Mouse (Mus musculus): ENCODE data around the gene Cyp26b1.

Cyp26b1 gene

DNA sequence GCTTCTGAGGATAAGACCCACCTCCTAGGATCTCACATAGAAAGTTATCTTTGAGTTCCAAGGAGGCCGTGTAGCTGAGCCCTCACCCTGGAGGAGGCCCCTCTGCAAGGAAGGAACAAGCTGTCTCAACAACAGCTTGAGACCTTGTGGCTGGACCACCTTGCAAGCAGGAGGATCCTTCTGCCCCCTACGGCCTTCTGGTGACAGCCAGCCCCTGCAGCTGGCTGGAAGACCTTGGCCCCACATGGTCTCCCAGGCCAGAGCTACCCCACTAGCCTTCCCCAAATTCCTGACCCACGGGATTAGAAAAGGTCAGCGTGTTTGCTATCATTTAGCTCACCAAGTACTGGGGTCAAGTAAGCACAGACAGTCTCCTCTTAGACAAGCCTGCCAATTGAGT lies 30.8 kb downstream of the Cyp26b1 start:
- DNase-seq (ENCODE audit: low spot score in 2 of 2) = no peak

GRCm38 (mm10) chr6:84561171-84561570 lies 32.5 kb downstream of the Cyp26b1 start:
- DNase-seq (ENCODE audit: low spot score in 2 of 2) = no peak

GRCm38 (mm10) chr6:84549852-84550437 lies 43.8 kb downstream of the Cyp26b1 start:
- no peak for DNase-seq (ENCODE audit: low spot score in 2 of 2)

DNA sequence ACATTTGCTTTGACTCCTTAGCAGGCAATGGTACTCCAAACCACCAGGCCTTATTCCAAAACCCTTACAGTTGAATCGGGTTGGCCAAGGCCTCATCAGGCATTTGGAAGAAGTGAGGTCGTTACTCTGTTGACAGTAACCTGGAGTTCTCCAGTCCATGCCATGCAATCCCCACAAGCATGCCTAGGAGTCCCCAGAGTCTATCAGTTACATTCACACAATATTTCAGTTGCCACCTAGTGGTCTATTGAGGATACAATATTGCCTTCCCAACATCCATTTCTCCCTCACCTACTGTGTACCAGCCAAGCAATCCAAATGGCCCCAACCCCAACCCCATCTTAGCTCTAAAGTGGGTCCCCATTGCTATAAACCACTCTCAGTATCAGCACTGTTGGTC lies 48.3 kb downstream of the Cyp26b1 start:
- no peak for DNase-seq (ENCODE audit: low spot score in 2 of 2)

DNA sequence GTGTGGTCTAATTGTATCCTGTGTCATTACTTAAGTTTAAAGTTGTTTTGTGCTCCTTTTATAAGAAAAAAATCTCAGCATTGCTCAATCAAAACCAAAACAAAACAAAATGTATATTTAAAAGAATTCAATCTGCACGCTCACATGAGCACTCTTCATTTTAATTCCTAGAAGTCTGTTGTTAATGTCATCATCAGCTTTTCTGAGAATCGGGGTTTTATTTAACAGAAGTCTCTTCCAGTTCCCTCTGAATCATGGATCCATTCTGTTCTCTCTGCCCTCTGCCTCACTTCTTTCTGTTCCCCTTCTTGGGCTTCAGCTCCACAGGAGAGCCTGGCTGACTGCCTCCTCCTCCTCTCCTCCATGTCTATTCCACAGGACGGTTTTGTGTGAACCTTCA lies 49.3 kb downstream of the Cyp26b1 start:
- no peak for DNase-seq (ENCODE audit: low spot score in 2 of 2)

GRCm38 (mm10) chr6:84543516-84543915 lies 50.2 kb downstream of the Cyp26b1 start:
- no peak for DNase-seq (ENCODE audit: low spot score in 2 of 2)

DNA sequence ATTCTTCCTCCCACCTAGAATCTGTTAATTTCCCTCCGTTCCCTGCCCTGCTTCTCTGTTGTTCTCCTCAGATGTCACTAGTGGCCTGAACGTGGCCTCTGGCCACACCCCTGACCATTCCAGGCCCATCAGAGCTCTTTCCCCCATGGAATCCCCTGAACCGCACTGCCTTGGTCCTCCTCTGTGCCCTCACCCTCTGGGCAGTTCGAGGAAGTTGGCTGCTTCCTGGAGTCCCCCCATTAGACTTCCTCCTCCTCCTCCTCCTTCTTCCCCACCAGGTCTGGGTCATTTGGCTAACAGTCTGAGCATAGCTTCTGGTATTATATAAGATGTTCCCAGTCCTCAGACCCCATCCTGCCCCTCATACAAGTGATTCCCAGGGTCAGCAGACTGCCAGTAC lies 53.8 kb downstream of the Cyp26b1 start:
- no peak for DNase-seq (ENCODE audit: low spot score in 2 of 2)

DNA sequence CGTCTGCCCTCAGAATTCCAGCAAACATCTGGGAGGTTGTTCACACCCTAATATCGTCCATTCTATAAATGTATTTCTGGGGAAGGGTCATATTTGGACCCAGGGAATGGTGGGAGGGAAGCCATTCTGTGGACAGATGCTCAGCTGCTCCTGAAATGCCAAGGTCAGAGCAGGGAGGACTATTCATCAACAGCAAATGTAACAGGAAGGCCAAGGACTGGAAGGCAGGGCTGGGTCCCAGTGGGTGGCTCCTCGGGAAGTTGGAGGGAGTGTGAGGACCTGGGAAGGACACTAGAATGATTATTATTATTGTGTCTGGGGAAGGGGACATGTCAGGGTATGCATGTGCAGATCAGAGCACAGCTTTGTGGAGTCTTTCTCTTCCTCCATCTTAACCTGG lies 55.0 kb downstream of the Cyp26b1 start:
- no peak for DNase-seq (ENCODE audit: low spot score in 2 of 2)

- DNase-seq (ENCODE audit: low spot score in 2 of 2) = no peak
Measured at GRCm38 (mm10) chr6:84537611-84538197, 56.0 kb downstream of the Cyp26b1 start.

DNA sequence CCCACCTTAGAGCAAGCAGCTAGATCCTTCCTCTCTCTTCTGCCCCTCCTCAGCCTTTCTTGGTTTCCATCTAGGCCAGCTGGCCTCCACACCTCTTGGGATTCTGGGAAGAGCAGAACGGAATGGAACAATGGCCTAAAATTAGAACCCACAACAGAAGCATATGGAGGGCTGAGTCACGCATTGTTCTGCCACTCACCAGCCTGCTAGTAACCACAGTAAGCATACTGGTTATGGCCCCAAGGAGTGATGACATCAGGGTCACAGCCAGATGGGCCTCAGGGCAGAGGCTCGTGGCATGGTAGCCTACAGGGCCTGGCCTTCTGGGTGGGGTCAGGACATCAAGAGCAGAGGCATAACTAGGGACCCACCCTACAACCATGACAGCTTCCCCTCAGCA lies 58.8 kb downstream of the Cyp26b1 start:
- DNase-seq (ENCODE audit: low spot score in 2 of 2) = no peak

DNA sequence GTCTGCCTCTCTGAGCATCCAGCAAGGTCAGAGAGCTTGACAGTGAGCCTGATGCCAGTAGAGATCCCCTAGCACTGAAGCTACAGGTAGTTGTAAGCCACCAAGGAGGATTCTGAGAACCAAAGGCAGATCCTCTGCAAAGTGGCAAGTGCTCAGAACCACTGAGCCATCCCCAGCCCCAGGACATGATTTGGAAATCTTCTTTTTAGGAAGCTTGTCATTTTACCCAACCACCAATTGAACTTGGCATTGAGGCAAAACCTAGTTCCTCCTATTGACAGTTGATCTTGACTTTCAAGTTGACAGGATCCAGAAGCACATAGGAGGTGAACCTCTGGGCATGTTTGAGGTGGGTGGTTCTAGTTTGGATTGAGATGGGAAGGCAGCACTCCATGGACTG lies 63.8 kb downstream of the Cyp26b1 start:
- no peak for DNase-seq (ENCODE audit: low spot score in 2 of 2)

DNA sequence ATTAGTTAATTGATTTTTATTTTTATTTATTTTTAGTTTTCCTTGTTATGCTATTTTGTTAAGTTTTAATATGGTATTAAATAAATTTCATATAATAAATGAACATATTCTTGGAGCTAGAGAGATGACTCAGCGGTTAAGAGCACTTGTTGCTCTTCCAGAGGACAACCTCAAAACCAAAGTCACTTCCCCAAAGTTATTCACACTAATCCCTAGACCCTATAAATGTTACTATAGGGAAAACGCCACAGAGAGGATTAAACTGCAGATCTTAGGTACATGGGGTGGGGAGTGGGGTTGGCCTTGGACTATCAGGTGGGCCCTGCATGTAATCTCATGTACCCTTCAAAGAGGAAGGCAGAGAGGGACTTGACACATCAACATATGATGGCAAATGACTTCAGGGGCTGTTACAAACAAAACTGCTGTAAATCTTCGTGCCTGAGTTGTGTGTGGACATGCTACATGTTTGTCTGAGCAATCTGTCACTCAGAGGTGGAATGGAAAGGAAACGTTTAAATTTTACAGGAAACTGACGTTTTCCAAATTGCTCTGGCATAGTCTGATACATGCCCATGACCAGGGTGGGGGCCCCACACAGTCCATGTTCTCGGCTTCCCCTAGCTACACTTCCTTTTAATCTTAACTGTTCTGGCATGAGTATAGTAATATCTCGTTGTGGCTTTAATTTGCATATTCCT lies 68.7 kb downstream of the Cyp26b1 start:
- no peak for DNase-seq (ENCODE audit: low spot score in 2 of 2)
